Mouse (Mus musculus) cerebral cortex, adult 2 months (tissue): Measurements from ENCODE around the gene Muc13.

Experiments used
- WGBS: fragments of 180-500 bp; shearing (Covaris S2); methylation state at CpG from one replicate; pipeline ENCODE4 v1.1.7; 2018; 5-methylcytosine and 5-hydroxymethylcytosine counted together

The Muc13 gene

DNA sequence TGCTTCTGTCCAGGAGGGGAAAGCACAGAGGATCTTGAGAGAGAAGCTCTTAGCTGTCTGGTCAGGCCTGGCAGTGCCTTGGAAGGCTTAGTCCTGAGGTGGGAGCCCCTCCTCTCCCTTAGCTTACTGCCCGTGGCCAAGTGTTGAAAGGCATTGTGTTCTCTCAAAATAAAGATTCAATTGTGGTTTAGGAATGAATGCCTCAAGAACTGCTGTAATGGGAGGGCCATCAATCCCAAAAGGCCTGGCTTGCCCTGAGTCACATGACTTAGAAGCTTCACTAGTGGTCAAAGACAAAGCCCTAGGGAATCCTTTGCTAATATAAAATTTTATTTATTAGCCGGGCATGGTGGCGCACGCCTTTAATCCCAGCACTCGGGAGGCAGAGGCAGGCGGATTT lies 30.8 kb downstream of the Muc13 start:
- WGBS, result 93% methylated on average over 6 of the region's 6 CpGs

DNA sequence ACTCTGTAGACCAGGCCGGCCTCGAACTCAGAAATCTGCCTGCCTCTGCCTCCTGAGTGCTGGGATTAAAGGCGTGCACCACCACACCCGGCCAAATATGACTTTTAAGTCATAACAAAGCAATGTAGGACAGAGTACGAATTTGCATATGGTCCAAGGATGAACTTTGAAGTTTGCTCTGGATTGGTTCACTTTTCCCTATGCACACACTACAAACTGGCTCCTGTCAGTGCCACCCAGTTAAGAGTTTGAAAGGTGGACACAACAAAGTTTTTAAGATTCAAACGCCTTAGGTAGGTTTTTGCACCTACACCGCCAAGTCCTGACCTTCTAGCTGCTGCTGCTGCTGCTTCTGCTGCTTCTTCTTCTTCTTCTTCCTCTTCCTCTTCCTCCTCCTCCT lies 34.7 kb downstream of the Muc13 start:
- 93% methylated on average over 7 of the region's 7 CpGs for WGBS

DNA sequence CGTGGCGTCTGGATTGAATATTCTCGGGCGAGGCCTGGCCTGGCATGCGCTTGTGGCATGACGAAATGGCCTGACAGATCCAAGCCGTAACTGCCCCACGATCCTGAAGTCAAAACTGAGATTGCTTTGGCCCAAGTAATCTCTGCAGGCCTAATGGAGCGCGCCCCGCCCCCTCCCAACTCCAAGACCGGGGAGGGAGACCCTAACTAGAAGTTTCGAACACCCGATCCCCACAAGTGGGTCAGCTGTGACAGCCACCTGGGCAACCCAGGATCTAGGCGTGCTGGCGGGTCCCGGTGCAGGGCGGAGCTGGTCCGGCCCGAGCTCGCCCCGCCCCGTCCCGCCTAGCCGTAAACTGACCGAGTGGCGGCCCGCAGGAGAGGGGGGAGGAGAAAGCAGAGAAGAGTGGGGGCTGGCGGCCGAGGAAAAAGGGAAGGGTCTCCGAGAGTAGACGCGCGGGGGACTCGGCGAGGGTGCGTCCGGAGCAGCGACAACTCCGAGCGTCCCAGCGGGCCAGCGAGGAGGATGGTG lies 35.5 kb downstream of the Muc13 start, which contains the start of gene Itgb5:
TSS of gene Itgb5 (plus strand) at position 365 of the 531 bp plus-strand sequence.
- 8% methylated on average over 43 of the region's 43 CpGs for WGBS

DNA sequence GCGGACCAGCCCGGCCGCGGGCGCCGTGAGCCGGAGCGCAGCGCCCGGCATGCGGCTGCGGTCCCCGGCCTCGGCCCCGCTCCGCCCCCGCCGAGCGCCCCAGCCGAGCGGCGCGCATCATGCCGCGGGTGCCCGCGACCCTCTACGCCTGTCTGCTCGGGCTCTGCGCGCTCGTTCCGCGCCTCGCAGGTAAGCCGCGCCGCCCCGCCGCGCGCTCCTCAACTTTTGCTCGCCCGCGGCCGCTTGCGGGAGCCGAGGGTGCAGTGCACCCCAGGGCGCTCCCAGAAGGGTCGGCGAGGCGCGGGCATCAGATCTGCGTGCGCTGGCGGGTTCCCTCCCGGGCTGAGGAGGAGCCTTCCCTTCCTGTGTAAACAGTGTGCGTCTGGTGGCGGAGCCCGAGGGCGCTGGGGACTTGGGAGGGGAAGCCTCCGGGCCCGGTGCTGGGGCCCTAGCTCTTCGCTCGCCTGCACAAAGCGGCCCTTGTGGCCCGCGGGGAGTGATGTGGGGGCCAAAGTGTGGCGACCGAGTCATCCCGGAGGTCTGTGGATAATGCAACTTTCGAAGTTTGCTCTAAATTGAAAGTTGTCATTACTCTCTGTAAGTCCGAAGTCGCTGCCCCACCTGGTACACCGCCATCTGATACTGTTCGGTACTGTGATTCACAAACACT lies 36.1 kb downstream of the Muc13 start:
- WGBS, result 1% methylated on average over 76 of the region's 76 CpGs

DNA sequence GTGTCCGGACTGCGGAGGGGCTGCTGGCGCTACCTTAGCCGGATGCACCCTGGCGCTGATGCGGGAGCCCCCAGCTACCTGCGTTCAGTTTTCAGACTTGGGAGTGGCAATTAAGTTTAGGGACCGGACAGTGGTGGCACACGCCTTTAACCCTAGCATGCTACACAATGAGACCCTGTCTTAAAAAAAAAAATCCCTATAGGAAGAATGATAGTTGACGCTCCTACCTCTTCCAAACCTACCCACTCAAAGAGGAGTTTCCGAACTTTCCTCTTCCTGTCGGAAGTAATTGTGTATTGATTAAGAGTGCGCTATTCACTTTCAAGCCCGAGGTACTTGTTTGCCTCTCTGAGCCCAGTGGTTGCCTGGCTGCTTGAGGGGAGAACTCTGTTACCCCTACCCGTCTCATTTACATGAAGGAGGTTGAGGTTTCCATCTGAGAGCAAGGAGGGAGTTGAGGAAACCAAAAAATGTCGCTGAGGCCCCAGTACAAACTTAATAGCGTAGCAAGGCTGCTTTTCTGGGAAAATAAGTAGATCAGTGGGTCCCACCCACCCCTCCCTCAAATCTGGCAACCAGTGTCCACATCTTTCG lies 36.8 kb downstream of the Muc13 start:
- WGBS, result 8% methylated on average over 18 of the region's 18 CpGs

DNA sequence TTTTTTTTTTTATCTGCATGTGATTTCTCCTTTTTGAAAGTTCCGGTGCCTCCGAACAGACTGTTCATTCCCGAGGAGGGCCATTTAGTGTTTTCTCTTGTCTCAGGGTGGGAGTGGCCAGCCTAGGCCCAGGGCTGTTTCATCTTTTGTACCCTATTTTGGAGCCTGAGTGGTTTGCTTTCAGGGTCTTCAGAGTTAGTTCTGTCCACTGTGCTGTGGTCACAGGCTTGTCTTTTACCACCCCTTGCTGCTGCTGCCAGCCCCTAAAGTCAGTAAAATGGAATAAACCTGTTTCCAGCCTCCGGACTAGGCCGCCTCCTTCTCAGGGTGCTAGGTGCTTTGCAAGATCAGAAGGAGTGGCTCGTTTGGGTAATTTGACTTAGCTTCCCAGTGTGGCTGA lies 38.2 kb downstream of the Muc13 start:
- WGBS, result 80% methylated on average over 6 of the region's 6 CpGs

DNA sequence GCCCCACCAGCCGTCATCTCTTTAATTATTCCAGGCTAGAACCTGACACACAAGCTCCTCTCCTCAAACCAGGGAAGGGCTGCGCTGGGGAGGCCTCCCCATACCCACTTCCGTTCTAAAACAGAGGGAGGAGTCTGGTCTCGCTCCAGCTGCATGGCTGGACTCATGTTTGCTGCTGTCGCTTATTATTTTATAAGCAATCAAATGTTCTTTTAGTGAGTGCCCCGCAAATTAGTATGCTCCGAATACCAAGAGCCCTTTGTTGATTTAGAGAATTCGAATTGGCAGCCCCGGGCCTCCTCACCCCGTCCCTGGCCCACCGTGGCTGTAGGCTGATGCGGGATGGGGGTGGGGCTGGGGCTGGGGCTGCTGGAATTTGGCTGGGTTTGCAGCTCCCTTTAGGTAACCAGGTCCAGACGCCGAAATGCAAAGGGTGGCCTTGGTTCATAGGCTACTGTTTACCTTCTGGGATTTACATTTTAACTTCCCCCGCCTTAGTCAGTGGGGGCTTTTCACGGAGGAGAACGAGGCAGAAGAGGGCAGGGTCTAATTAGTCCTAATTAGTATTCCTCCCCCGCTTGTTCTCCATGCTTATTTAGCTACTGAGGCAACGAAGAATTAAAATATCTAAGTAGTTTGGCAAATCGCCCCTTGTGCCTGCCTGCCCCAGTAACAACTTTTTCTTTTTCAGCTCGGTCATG lies 39.0 kb downstream of the Muc13 start:
- 20% methylated on average over 21 of the region's 21 CpGs for WGBS

DNA sequence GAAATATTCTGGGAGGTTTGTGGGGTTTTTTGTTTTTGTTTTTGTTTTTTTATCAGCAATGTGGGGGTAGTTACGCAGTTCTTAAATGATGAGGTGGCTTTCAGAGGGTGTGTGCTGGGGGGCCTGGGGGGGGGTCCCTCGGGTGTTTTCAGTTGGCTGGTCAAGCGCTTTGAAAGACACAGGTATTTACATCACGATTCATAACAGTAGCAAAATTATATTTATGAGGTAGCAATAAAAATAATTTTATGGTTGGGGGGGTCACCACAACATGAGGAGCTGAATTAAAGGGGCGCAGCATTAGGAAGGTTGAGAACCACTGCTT lies 39.6 kb downstream of the Muc13 start:
- 18% methylated on average over 5 of the region's 5 CpGs for WGBS

DNA sequence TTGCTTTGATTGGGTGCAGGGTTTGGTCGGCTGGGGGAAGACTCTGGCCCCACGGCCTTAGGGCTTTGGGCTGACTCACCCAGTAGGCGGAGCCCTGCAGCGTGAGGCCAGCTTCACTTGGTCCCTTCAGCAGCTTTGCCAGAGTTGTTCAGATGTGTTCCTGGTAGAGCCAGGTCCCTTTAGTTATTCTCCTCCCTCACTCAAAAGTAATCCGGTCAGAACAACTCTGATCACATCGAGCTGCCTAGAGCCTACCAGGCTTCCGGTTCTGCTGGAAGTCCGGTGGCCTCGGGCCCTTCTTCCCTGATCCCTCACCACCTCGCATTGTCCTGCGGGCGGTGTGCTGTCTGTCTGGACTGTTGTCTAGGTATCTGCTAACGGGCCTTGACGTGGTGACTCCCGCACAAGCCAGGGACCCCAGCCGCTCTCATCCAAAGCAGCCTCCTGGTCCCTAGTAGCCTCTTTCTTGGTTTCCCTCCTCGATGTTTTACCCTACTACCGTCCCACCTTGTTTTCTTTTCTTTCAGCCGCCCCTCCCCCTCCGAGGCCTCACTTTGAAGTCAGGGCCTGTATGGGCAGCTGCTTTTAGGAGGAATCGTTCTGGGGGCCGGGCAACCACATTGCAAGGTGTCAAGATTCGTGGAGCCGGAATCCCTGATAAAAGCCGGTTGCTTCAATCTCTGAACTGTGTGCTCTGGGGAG lies 40.1 kb downstream of the Muc13 start:
- WGBS, result 18% methylated on average over 25 of the region's 25 CpGs

DNA sequence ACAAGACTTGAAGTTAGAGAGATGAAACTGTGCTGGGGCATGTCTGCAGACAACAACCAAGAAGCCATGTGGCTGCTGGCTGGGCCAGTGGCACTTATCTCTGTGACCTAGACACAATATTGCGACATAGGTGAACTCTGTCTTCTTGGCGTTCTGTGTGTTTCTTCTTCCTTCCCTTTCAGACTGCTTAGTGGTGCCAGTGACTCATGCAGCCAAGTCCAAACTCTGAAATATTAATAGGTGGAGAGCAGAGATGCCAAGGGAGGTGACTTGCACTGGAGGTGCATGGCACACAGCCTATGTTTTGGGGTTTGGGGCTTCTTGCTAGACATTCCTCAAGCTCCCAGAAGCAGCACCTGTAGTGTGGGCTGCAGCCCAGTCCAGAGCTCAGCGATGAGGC lies 42.8 kb downstream of the Muc13 start:
- 72% methylated on average over 3 of the region's 3 CpGs for WGBS

DNA sequence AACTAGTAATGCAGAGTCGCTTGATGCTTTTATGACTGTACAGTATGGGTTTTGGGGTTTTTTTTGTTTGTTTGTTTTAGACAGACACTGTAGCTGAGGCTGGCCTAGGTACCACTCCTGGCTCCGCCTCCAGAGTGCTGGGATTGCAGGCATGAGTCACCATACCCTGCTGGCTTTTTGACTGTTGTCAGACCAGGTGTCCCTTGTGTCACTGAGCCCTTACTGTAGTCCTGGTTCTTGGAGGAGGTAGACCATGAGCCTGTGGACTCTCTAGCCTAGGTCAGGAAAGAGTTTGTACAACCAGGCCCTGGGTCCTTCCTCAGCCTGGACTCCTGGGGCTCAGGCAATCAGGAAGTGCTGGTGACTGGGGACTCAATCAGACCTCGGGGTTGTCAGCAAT lies 43.4 kb downstream of the Muc13 start:
- WGBS, result 80% methylated on average over 3 of the region's 3 CpGs

DNA sequence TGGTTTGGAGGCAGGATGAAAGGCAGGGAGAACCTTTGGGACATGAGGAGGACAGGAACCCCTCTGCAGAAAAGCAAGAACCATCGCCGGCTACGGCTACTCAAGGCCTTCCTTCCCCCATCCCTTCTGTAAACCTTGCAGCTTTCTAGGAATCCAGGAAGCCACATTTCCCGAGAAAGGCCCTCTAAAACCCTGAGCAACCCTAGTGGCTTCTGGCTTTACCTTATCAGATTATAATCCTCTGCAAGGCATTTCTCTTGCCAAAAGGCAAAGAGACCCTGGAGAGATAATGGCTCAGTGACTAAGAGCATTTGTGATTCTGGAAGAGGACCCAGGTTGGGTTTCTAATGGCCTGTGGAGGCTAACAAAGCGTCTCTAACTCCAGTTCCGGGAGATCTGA lies 46.8 kb downstream of the Muc13 start:
- WGBS, result 75% methylated on average over 6 of the region's 6 CpGs

DNA sequence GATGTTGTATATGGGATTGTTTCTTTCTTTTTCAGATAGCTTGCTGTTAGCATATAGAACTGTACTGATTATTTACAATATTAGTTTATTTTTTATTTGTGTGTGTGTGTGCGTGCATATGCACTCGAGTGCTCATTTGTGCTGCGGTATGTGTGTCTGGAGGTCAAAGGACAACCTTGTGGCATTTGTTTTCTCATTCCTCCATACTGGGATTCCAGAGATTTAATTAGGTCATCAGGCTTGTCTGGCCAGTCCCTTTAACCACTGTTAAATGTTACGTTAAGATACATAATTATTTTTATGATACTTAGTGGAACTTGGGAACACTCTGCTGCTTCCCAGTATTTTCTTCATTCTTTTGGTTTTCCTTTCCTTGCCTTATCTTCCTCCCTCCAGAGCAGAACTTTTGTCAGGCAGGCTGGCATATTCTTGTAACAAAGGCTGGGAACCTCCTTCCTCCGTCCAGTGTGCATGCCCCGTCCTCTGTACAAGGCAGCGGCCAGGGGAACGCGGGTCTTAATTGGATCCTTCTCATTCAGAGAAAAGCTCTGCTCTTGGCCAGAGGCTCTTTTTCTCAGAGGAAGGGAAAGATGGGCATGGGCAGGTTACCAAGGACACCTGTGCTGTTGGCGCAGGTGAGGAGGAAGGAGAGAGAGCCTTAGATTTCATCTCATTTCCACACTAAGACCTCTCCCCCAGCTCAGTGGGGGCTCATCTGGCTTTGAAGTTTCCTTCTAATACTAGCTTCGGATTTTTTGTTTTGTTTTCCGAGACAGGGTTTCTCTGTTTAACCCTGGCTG lies 48.4 kb downstream of the Muc13 start:
- WGBS, result 48% methylated on average over 12 of the region's 12 CpGs

DNA sequence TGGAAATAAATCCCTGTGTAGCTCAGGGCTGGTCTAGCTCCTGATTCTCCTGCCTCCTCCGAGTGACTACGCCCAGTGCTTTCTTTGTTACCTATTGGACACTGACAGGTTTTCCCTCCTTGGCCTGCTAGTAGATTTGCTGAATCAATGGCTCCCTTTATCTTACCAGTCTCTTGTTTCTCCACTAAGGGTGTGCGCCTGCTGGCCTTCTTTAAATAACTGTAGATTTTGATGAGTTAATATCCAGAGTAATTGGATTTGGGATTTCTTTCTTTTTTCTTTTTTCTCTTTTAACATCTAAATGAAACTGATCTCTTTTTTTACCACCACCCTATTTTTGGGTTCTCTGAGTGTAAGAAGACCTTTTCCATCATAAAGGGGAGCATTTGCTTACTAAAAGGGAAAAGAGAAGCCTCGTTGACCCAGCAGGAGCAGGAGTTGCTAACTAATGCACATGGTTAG lies 50.3 kb downstream of the Muc13 start:
- 73% methylated on average over 4 of the region's 4 CpGs for WGBS

DNA sequence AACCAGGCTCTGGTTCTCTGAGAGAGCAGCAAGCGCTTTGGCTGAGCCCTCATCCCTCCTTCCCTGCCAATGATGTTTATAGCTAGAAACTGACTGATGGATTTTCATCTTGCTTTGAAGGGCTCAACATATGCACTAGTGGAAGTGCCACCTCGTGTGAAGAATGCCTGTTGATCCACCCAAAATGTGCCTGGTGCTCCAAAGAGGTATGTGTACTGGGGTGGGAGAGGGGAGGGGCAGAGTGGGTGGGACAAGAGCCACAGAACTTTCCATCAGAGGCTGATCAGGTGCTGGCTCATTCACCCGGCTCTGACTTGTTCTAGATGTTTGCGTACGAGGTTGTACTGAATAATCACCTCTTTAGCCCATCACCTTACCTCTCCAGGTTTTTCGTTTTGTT lies 51.0 kb downstream of the Muc13 start:
- WGBS, result 83% methylated on average over 6 of the region's 6 CpGs

DNA sequence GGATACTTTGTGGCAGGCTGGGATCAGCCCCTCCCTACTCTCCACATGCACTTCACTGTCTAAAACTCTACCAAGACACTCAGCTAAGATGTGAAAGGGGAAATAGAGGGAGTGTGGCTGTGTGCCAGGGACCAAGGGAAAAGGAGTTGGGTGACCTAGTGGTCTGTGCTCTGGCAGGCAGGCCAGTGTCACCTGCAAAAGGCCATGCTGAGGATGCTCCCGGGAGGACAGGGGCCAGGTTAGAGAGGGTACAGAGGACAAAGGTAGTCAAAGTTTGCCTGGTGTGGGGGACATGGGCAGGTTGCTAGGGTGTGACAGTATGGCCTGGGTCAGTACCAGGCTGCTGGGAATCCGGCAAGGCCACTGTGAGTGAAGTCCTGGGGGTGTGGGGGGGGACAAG lies 64.9 kb downstream of the Muc13 start:
- WGBS, result 83% methylated on average over 2 of the region's 2 CpGs

DNA sequence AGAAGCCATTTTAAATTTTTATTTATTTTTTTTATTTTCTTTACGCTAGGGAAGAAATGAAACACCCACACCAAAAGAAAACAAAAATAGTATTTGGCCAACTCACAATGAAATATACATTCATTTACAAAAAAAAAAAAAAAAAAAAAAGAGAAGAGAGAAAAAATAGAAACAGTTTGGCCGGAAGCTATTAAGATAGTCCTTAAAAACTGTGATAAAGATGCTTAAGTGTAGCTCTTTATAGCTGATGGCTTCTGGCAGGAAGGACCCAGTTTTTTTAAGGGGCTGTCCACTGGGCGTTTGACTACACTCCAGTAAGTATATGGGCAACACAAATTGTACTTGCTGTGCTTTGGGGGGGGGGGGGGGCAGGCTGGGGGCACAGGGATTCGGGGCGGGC lies 65.5 kb downstream of the Muc13 start:
- 44% methylated on average over 5 of the region's 5 CpGs for WGBS

DNA sequence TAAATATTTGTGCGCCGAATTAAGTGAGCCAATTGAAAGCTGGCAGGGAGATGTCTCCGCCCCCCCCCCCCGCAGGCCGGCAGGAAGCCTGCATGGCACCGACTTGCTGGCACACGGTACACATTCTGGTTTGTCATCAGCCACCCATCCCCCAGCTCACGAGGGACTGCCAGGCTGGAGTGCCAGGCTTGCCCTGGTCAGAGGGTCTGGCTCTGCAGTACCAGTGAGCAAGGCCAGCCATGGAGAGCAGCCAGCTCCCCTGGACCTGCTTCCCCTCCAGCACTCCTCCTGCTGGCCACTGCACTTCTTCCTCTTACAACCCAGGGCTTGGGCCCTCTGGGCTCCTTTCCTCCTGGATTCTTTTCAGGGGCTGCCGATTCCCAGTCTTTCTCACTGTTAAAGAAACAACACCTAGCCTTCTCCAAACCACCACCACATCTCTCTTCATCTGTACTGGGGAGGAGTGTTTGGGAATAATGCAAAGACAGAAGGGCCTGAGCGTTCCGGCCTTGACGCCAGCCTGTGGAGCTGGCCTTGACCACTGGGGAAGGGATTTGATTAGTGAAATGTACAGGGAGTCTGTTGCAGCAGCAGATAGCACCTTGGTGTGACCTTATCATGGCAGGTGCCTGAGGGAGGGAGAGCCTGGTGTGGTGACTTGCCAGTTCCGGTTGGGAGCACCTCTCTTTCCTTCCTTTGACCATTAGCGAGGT lies 66.3 kb downstream of the Muc13 start:
- 41% methylated on average over 14 of the region's 14 CpGs for WGBS

DNA sequence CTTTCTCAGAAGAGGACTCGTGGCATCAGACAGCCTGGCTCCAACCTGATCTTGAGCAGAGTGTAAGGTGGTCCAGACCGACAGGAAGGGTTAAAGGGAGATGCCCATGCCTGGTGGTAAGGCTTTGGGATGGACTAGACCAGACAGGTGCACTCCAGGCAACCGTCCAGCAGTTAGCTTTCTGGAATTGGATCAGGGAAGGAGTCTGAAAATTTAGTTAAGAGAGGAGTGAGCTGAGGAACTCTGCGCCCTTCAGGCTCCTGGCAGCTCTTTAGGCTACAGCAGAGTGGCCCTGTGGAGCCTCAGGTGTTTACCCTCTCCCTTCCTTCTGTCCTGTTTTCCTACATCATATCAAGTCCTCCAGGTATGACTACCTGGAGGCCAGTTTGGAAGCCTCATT lies 68.6 kb downstream of the Muc13 start:
- WGBS, result 90% methylated on average over 4 of the region's 4 CpGs

DNA sequence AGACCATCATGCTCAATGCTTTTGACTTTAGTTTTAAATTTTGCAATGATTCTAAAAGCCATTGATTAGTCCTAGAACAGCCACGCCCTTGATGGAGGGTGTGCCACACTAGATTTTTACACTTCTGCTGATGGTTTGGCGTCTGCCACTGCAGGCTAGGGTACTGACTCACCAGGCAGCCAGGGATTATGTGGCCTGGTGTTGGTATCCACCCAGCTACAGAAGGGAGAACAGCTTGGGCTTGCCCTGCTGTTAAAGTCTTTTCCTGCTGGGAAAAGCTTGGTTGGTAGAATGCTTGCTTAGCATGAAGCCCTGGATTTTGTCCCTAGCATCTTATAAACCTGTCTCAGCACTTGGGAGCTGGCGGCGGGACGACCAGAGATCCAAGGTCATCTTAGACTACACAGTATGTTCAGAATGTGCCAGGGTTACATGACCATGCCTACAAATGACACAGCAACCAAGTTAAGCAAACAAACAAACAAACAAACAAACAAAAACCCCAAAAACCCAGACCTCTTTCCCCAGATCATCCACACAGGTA lies 69.4 kb downstream of the Muc13 start:
- 78% methylated on average over 5 of the region's 5 CpGs for WGBS
